Mouse (Mus musculus): ENCODE results near the gene Cyb5r1. TPM values are rescaled to one million over a fixed set of nuclear protein-coding genes. Genes with fewer than 3 reads are reported as not detected.

The Cyb5r1 gene
- 12.6 and 13.3 TPM in 2 replicates for polyA plus RNA-seq (2015; fragmentation: Nextera tagmentation; extraction: Ambion mirVana)

GRCm38 (mm10) chr1:134405509-134406413 is at the start of gene Cyb5r1:
Gene Cyb5r1 (plus strand): TSS chr1:134405559.
- ATAC-seq (replicated peaks), result peak; percentile 91
- Histone ChIP-seq H3K4me1 (peaks cover 8% of the 10 kb centered on the region), H3K36me3 (replicated peaks) (no peaks in the 10 kb centered on the region), H3K27me3 (replicated peaks) (no peaks in the 10 kb centered on the region), H3K9me3 (no peaks in the 10 kb centered on the region), H3K4me2 (peak within 1 kb of the TSS; percentile 95), H3K27ac (0 out of 2 replicates have a peak within 1 kb of the TSS, but pooled peaks have one; percentile 2), H3K9ac (peak within 1 kb of the TSS; percentile 57), H3K4me3 (peak within 1 kb of the TSS; percentile 65)
- under 1% methylated on average over 43 of the region's 43 CpGs for WGBS

- 90% methylated on average over 4 of the region's 4 CpGs for WGBS
Measured at GRCm38 (mm10) chr1:134357461-134357860, 47.9 kb upstream of the Cyb5r1 start.

GRCm38 (mm10) chr1:134360656-134361055 is 44.7 kb upstream of the Cyb5r1 start:
- H3K4me1 ChIP-seq, result peaks cover 27% of the 10 kb centered on the region
- peaks cover 16% of the 10 kb centered on the region; the same call in 1 of the 2 replicates for H3K36me3 ChIP-seq (replicated peaks)
- H3K9me3 ChIP-seq, result no peaks in the 10 kb centered on the region
- H3K27ac ChIP-seq, result no peak overlapping the region
- H3K4me2 ChIP-seq, result peak overlapping the region; percentile 66
- no peak for ATAC-seq (replicated peaks)
- no peaks in the 10 kb centered on the region for H3K27me3 ChIP-seq (replicated peaks)
- peak overlapping the region; percentile 93 for H3K4me3 ChIP-seq
- 86% methylated on average over 7 of the region's 7 CpGs for WGBS
- no peak overlapping the region; the same call in 1 of the 2 replicates for H3K9ac ChIP-seq

More at GRCm38 (mm10) chr1:134357461-134357860, 47.9 kb upstream of the Cyb5r1 start:
- peaks cover 26% of the 10 kb centered on the region for H3K4me1 ChIP-seq
- H3K36me3 ChIP-seq (replicated peaks), result peaks cover 43% of the 10 kb centered on the region; the same call in 1 of the 2 replicates
- H3K4me2 ChIP-seq, result no peak overlapping the region
- H3K27me3 ChIP-seq (replicated peaks), result no peaks in the 10 kb centered on the region
- no peak overlapping the region for H3K4me3 ChIP-seq
- H3K9ac ChIP-seq, result no peak overlapping the region
- ATAC-seq (replicated peaks), result no peak
- H3K27ac ChIP-seq, result no peak overlapping the region
- H3K9me3 ChIP-seq, result no peaks in the 10 kb centered on the region

- Histone ChIP-seq H3K9ac (peak overlapping the region; percentile 96), H3K4me1 (peaks cover 27% of the 10 kb centered on the region), H3K36me3 (replicated peaks) (peaks cover 9% of the 10 kb centered on the region; the same call in 1 of the 2 replicates), H3K4me3 (peak overlapping the region; percentile 93), H3K27me3 (replicated peaks) (no peaks in the 10 kb centered on the region), H3K27ac (peak overlapping the region; percentile 88), H3K4me2 (peak overlapping the region; percentile 66), H3K9me3 (no peaks in the 10 kb centered on the region)
- ATAC-seq (replicated peaks), result peak; percentile 85
- 1% methylated on average over 44 of the region's 44 CpGs for WGBS
Measured at GRCm38 (mm10) chr1:134361195-134361856, 44.0 kb upstream of the Cyb5r1 start.

GRCm38 (mm10) chr1:134361857-134362212 is 43.5 kb upstream of the Cyb5r1 start, which contains the start of gene Tmem183a:
Gene Tmem183a (minus strand): TSS chr1:134361979.
- 0% methylated on average over 38 of the region's 38 CpGs for WGBS
- peak within 1 kb of the TSS; percentile 66 for H3K4me2 ChIP-seq
- peak; percentile 97 for ATAC-seq (replicated peaks)
- H3K4me1 ChIP-seq, result peaks cover 27% of the 10 kb centered on the region
- peak within 1 kb of the TSS; percentile 96 for H3K9ac ChIP-seq
- no peaks in the 10 kb centered on the region for H3K27me3 ChIP-seq (replicated peaks)
- peaks cover 9% of the 10 kb centered on the region; the same call in 1 of the 2 replicates for H3K36me3 ChIP-seq (replicated peaks)
- peak within 1 kb of the TSS; percentile 88 for H3K27ac ChIP-seq
- H3K9me3 ChIP-seq, result no peaks in the 10 kb centered on the region
- H3K4me3 ChIP-seq, result peak within 1 kb of the TSS; percentile 93

- Histone ChIP-seq H3K4me2 (no peak overlapping the region), H3K27ac (no peak overlapping the region), H3K4me1 (peaks cover 24% of the 10 kb centered on the region), H3K36me3 (replicated peaks) (peaks cover 5% of the 10 kb centered on the region; the same call in 1 of the 2 replicates), H3K9me3 (no peaks in the 10 kb centered on the region), H3K4me3 (no peak overlapping the region), H3K27me3 (replicated peaks) (no peaks in the 10 kb centered on the region), H3K9ac (no peak overlapping the region)
- 77% methylated on average over 4 of the region's 4 CpGs for WGBS
- no peak for ATAC-seq (replicated peaks)
Measured at GRCm38 (mm10) chr1:134363194-134363593, 42.2 kb upstream of the Cyb5r1 start.

GRCm38 (mm10) chr1:134365491-134365890 is 39.9 kb upstream of the Cyb5r1 start:
- no peaks in the 10 kb centered on the region for H3K36me3 ChIP-seq (replicated peaks)
- no peak overlapping the region for H3K9ac ChIP-seq
- no peaks in the 10 kb centered on the region for H3K9me3 ChIP-seq
- peaks cover 12% of the 10 kb centered on the region for H3K4me1 ChIP-seq
- H3K4me3 ChIP-seq, result no peak overlapping the region
- no peak overlapping the region for H3K27ac ChIP-seq
- no peak for ATAC-seq (replicated peaks)
- 70% methylated on average over 5 of the region's 5 CpGs for WGBS
- no peak overlapping the region for H3K4me2 ChIP-seq
- H3K27me3 ChIP-seq (replicated peaks), result no peaks in the 10 kb centered on the region

- H3K9ac ChIP-seq, result no peak overlapping the region
- no peak overlapping the region for H3K4me2 ChIP-seq
- no peak overlapping the region for H3K27ac ChIP-seq
- no peaks in the 10 kb centered on the region for H3K9me3 ChIP-seq
- H3K27me3 ChIP-seq (replicated peaks), result no peaks in the 10 kb centered on the region
- no peak for ATAC-seq (replicated peaks)
- H3K4me3 ChIP-seq, result no peak overlapping the region
- H3K4me1 ChIP-seq, result no peaks in the 10 kb centered on the region
- no peaks in the 10 kb centered on the region for H3K36me3 ChIP-seq (replicated peaks)
- 53% methylated on average over 9 of the region's 9 CpGs for WGBS
Measured at GRCm38 (mm10) chr1:134368777-134369337, 36.5 kb upstream of the Cyb5r1 start.

- no peak for ATAC-seq (replicated peaks)
- H3K9me3 ChIP-seq, result no peaks in the 10 kb centered on the region
- no peak overlapping the region for H3K4me3 ChIP-seq
- no peaks in the 10 kb centered on the region for H3K4me1 ChIP-seq
- no peak overlapping the region for H3K27ac ChIP-seq
- no peaks in the 10 kb centered on the region for H3K27me3 ChIP-seq (replicated peaks)
- 84% methylated on average over 2 of the region's 2 CpGs for WGBS
- no peak overlapping the region for H3K9ac ChIP-seq
- no peak overlapping the region for H3K4me2 ChIP-seq
- no peaks in the 10 kb centered on the region for H3K36me3 ChIP-seq (replicated peaks)
Measured at GRCm38 (mm10) chr1:134374124-134374523, 31.2 kb upstream of the Cyb5r1 start.

- H3K9ac ChIP-seq, result no peak overlapping the region
- H3K4me2 ChIP-seq, result no peak overlapping the region
- ATAC-seq (replicated peaks), result no peak
Measured at GRCm38 (mm10) chr1:134381051-134381450, 24.3 kb upstream of the Cyb5r1 start.

GRCm38 (mm10) chr1:134381795-134382625 is 23.3 kb upstream of the Cyb5r1 start:
- Histone ChIP-seq H3K9me3 (no peaks in the 10 kb centered on the region), H3K4me2 (peak overlapping the region; percentile 51), H3K27me3 (replicated peaks) (no peaks in the 10 kb centered on the region), H3K27ac (no peak overlapping the region), H3K9ac (no peak overlapping the region), H3K4me1 (peaks cover 12% of the 10 kb centered on the region), H3K36me3 (replicated peaks) (no peaks in the 10 kb centered on the region), H3K4me3 (peak overlapping the region; percentile 31)
- ATAC-seq (replicated peaks), result no peak
- WGBS, result 14% methylated on average over 19 of the region's 19 CpGs

More at GRCm38 (mm10) chr1:134381051-134381450, 24.3 kb upstream of the Cyb5r1 start:
- Histone ChIP-seq H3K36me3 (replicated peaks) (no peaks in the 10 kb centered on the region), H3K4me3 (no peak overlapping the region), H3K9me3 (no peaks in the 10 kb centered on the region), H3K27me3 (replicated peaks) (no peaks in the 10 kb centered on the region), H3K4me1 (peaks cover 12% of the 10 kb centered on the region), H3K27ac (no peak overlapping the region)
- WGBS, result 86% methylated on average over 2 of the region's 2 CpGs
